Comparison of ENCODE assay signal across 41 mouse cellular contexts in the genomic region with DNA sequence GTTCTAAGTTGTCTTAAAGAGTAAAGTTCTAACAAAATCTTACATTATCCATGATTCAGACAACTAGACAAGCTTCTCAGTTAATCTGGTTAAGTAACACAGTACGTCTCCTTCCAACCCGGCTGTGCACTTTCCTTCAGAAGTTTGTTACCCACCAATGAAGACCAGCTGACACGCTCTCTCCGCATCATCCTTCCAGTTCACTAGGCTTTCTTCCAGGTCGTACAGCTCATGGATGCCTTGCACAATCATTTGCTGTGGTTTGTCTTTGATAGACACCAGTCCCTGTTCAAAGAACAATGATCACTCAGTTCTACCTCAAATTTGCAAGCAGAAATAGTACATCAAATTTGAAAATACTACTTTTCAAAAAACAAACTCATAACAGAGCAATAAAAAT. TPM values are rescaled to one million over a fixed set of nuclear protein-coding genes. Genes with fewer than 3 reads are reported as not detected.
"Had no signal": no experiment of that assay in that cellular context is flagged by ENCODE, and none has a peak within 500 bp of the region (broad histone marks: within the 10 kb centered on the region; RNA-seq: fewer than 3 reads in every experiment).

No protein-coding gene starts in this region.

- H3K27ac ChIP-seq: heart, adult 2 months; heart, embryonic 13.5 days; heart, embryonic 15.5 days; hindbrain, embryonic 13.5 days; hindbrain, embryonic 15.5 days; hindbrain, postnatal 0 days; kidney, embryonic 15.5 days; kidney, postnatal 0 days; limb, embryonic 10.5 days; limb, embryonic 12.5 days; liver, embryonic 13.5 days; liver, embryonic 15.5 days had no signal

- H3K4me1 ChIP-seq: heart, embryonic 13.5 days; heart, embryonic 15.5 days; hindbrain, embryonic 13.5 days; hindbrain, embryonic 15.5 days; kidney, embryonic 15.5 days; limb, embryonic 10.5 days; limb, embryonic 12.5 days; liver, embryonic 13.5 days; liver, embryonic 15.5 days had no signal

- H3K4me2 ChIP-seq: heart, embryonic 11.5 days; heart, embryonic 13.5 days; heart, embryonic 15.5 days; hindbrain, embryonic 13.5 days; hindbrain, embryonic 15.5 days; kidney, embryonic 15.5 days; limb, embryonic 12.5 days; liver, embryonic 13.5 days; liver, embryonic 15.5 days had no signal

- H3K4me3 ChIP-seq: heart, adult 2 months; heart, embryonic 13.5 days; heart, embryonic 15.5 days; hindbrain, embryonic 13.5 days; hindbrain, embryonic 15.5 days; kidney, embryonic 15.5 days; limb, embryonic 10.5 days; limb, embryonic 12.5 days; liver, embryonic 13.5 days; liver, embryonic 15.5 days had no signal

- DNase-seq: gastrocnemius, postnatal 10 days; gastrocnemius, postnatal 25 days; heart, adult 2 months; heart, postnatal 14 days; heart, postnatal 36 days; kidney, adult 11 months; kidney, adult 2 months; kidney, adult 9 months; kidney, postnatal 14 days; kidney, postnatal 36 days; layer of hippocampus, adult 9-11 months; layer of hippocampus, postnatal 36 days; liver; liver, embryonic 13.5 days; liver, postnatal 0 days; lung, adult 2 months had no signal

- H3K27me3 ChIP-seq: heart, embryonic 13.5 days; heart, embryonic 15.5 days; hindbrain, embryonic 13.5 days; hindbrain, embryonic 15.5 days; kidney, embryonic 15.5 days; limb, embryonic 12.5 days; liver, embryonic 13.5 days; liver, embryonic 15.5 days had no signal

- ATAC-seq: hindbrain, postnatal 0 days; intestine, embryonic 16.5 days; liver, postnatal 0 days had no signal

- H3K9me3 ChIP-seq: heart, embryonic 13.5 days; heart, embryonic 15.5 days; hindbrain, embryonic 13.5 days; hindbrain, embryonic 15.5 days; kidney, embryonic 15.5 days; limb, embryonic 10.5 days; liver, embryonic 13.5 days; liver, embryonic 15.5 days had no signal

- H3K9ac ChIP-seq: heart, embryonic 13.5 days; heart, embryonic 15.5 days; hindbrain, embryonic 13.5 days; hindbrain, embryonic 15.5 days; kidney, embryonic 15.5 days; limb, embryonic 12.5 days; liver, embryonic 13.5 days; liver, embryonic 15.5 days; liver, postnatal 0 days had no signal

RNA-seq across cellular contexts. Expression of a gene that starts 19.9 kb away (rescaled TPM):
- total RNA-seq: gastrocnemius, postnatal 10 days; gastrocnemius, postnatal 25 days; gastrocnemius, postnatal 4 days; granulocyte monocyte progenitor cell, adult 5-6 weeks; heart, adult 2 months; heart, postnatal 14 days; heart, postnatal 36 days; hematopoietic stem cell, adult 5-6 weeks; hindbrain, postnatal 0 days; layer of hippocampus, adult 18-20 months; layer of hippocampus, adult 8-10 months; layer of hippocampus, postnatal 14 days; layer of hippocampus, postnatal 36 days; left cerebral cortex, adult 18-20 months; left cerebral cortex, adult 8-10 months; left cerebral cortex, postnatal 14 days; left cerebral cortex, postnatal 36 days had no signal
- polyA plus RNA-seq: heart, adult 2 months; heart, embryonic 11.5 days; heart, embryonic 13.5 days; heart, embryonic 15.5 days; heart, postnatal 0 days; intestine, embryonic 14.5 days; intestine, embryonic 16.5 days; kidney, adult 2 months; kidney, embryonic 15.5 days; kidney, postnatal 0 days; large intestine, adult 2 months; limb, embryonic 10.5 days; limb, embryonic 12.5 days; liver, embryonic 13.5 days; liver, embryonic 15.5 days had no signal

RNA-seq across cellular contexts. Expression of a gene that starts 59.2 kb away (rescaled TPM):
- total RNA-seq: granulocyte monocyte progenitor cell, adult 5-6 weeks; hematopoietic stem cell, adult 5-6 weeks had no signal
